Mouse (Mus musculus): ENCODE measurements around the gene St3gal4. TPM values are rescaled to one million over a fixed set of nuclear protein-coding genes. Genes with fewer than 3 reads are reported as not detected.

Gene St3gal4
- total and polyA plus RNA-seq, 3 experiments: 54.2 to 56.3 TPM; not detected in 1

- DNase-seq (ENCODE audit: low read depth, low spot score): no peak
- Histone ChIP-seq H3K9ac (ENCODE audit: control insufficient read depth, low read depth, low read length, poor library complexity, severe bottlenecking) (no peak overlapping the region), H3K27ac (ENCODE audit: control insufficient read depth, low read depth, low read length) (no peak overlapping the region), H3K4me3 (ENCODE audit: control insufficient read depth in 1 of 2, insufficient read depth in 1 of 2, low read depth in 2 of 2, low read length in 2 of 2) (no peak overlapping the region), H3K4me1 (ENCODE audit: control insufficient read depth in 1 of 2, insufficient read depth in 2 of 2, low read length in 2 of 2) (peaks cover 11 to 35% of the 10 kb centered on the region in 2 experiments), H3K36me3 (ENCODE audit: control insufficient read depth in 1 of 2, insufficient read depth in 2 of 2, low read length in 2 of 2) (peaks cover 1 to 34% of the 10 kb centered on the region in 2 experiments; a peak in 3 of 4 replicates), H3K79me2 (ENCODE audit: control insufficient read depth, insufficient read depth, low read length, poor library complexity) (peaks cover 10% of the 10 kb centered on the region), H3K9me3 (replicated peaks; ENCODE audit: insufficient read depth, low read length) (no peaks in the 10 kb centered on the region), H3K27me3 (ENCODE audit: control insufficient read depth in 1 of 2, insufficient read depth in 2 of 2, low read length in 2 of 2) (no peaks in the 10 kb centered on the region)
- TF ChIP-seq ZMIZ1 (IDR thresholded peaks at IDR 0.05; ENCODE audit: low read depth, low read length): no peak
- TF ChIP-seq USF1 (IDR thresholded peaks at IDR 0.05; ENCODE audit: low read depth, low read length): no peak
- no peak for TF ChIP-seq NELFE (IDR thresholded peaks at IDR 0.05; ENCODE audit: low read depth, low read length)
- no peak for TF ChIP-seq KAT2A (conservative IDR thresholded peaks at IDR 0.05; ENCODE audit: low read depth, low read length)
- no peak for TF ChIP-seq SMC3 (IDR thresholded peaks at IDR 0.05; ENCODE audit: low read depth, low read length)
- no peak for TF ChIP-seq BHLHE40 (IDR thresholded peaks at IDR 0.05; ENCODE audit: borderline replicate concordance, low read depth, low read length)
- no peak for TF ChIP-seq MAZ (IDR thresholded peaks at IDR 0.05; ENCODE audit: low read depth, low read length)
- no peak for TF ChIP-seq JUND (IDR thresholded peaks at IDR 0.05; ENCODE audit: low read depth, low read length)
- no peak for TF ChIP-seq ZNF384 (IDR thresholded peaks at IDR 0.05; ENCODE audit: low read depth, low read length)
- TF ChIP-seq RCOR1 (IDR thresholded peaks at IDR 0.05; ENCODE audit: low read depth, low read length): no peak
- no peak for TF ChIP-seq MXI1 (IDR thresholded peaks at IDR 0.05; ENCODE audit: low read depth, low read length)
- no peak for TF ChIP-seq CTCF (IDR thresholded peaks at IDR 0.05 in 2 of 3, conservative IDR thresholded peaks at IDR 0.05 in 1 of 3; ENCODE audit: control insufficient read depth in 1 of 3, insufficient read depth in 1 of 3, low read depth in 2 of 3, low read length in 3 of 3, poor library complexity in 1 of 3, severe bottlenecking in 1 of 3)
- no peak for TF ChIP-seq MAFK (IDR thresholded peaks at IDR 0.05; ENCODE audit: borderline replicate concordance, low read depth, low read length)
- no peak for TF ChIP-seq ZC3H11A (IDR thresholded peaks at IDR 0.05; ENCODE audit: low read depth, low read length)
- no peak for TF ChIP-seq CHD2 (IDR thresholded peaks at IDR 0.05; ENCODE audit: low read length)
- TF ChIP-seq POLR2AphosphoS2 (IDR thresholded peaks at IDR 0.05; ENCODE audit: low read length): no peak
- TF ChIP-seq UBTF (IDR thresholded peaks at IDR 0.05; ENCODE audit: borderline replicate concordance, insufficient read depth, low read depth, low read length): no peak
- no peak for TF ChIP-seq POLR2A (IDR thresholded peaks at IDR 0.05; ENCODE audit: control insufficient read depth in 1 of 2, insufficient read depth in 1 of 2, low read depth in 1 of 2, low read length in 2 of 2, poor library complexity in 1 of 2)
- TF ChIP-seq HCFC1 (IDR thresholded peaks at IDR 0.05; ENCODE audit: low read depth, low read length): no peak
- no peak for TF ChIP-seq CHD1 (IDR thresholded peaks at IDR 0.05; ENCODE audit: low read depth, low read length)
Measured at GRCm38 (mm10) chr9:35057631-35058030, 61.4 kb downstream of the St3gal4 start.

GRCm38 (mm10) chr9:35056611-35057010 lies 62.5 kb downstream of the St3gal4 start:
- H3K4me1 ChIP-seq (ENCODE audit: control insufficient read depth in 1 of 2, insufficient read depth in 2 of 2, low read length in 2 of 2): peaks cover 4 to 29% of the 10 kb centered on the region in 2 experiments
- H3K27me3 ChIP-seq (ENCODE audit: control insufficient read depth in 1 of 2, insufficient read depth in 2 of 2, low read length in 2 of 2): no peaks in the 10 kb centered on the region
- H3K79me2 ChIP-seq (ENCODE audit: control insufficient read depth, insufficient read depth, low read length, poor library complexity): peaks cover 10% of the 10 kb centered on the region
- peak; percentile 47 for DNase-seq (ENCODE audit: low read depth, low spot score)
- H3K27ac ChIP-seq (ENCODE audit: control insufficient read depth, low read depth, low read length): peak overlapping the region; percentile 16; the same call in 1 of the 2 replicates
- TF ChIP-seq CHD1 (IDR thresholded peaks at IDR 0.05; ENCODE audit: low read depth, low read length) (no peak), ZMIZ1 (IDR thresholded peaks at IDR 0.05; ENCODE audit: low read depth, low read length) (no peak), GABPA (IDR thresholded peaks at IDR 0.05; ENCODE audit: low read depth, low read length) (no peak), CTCF (IDR thresholded peaks at IDR 0.05 in 2 of 3, conservative IDR thresholded peaks at IDR 0.05 in 1 of 3; ENCODE audit: control insufficient read depth in 1 of 3, insufficient read depth in 1 of 3, low read depth in 2 of 3, low read length in 3 of 3, poor library complexity in 1 of 3, severe bottlenecking in 1 of 3) (no peak), GATA1 (IDR thresholded peaks at IDR 0.05; ENCODE audit: low read depth, low read length) (no peak), MYC (IDR thresholded peaks at IDR 0.05; ENCODE audit: low read depth, low read length) (no peak), KAT2A (conservative IDR thresholded peaks at IDR 0.05; ENCODE audit: low read depth, low read length) (no peak), ELF1 (IDR thresholded peaks at IDR 0.05; ENCODE audit: low read depth, low read length) (peak; percentile 28; the same call in 1 of the 2 replicates), EP300 (IDR thresholded peaks at IDR 0.05; ENCODE audit: low read depth in 1 of 2, low read length in 2 of 2) (peak in 1 of 2 experiments; percentile 16; a peak in 1 of 4 replicates), TBP (IDR thresholded peaks at IDR 0.05; ENCODE audit: low read depth, low read length) (no peak), TCF12 (IDR thresholded peaks at IDR 0.05; ENCODE audit: low read depth, low read length) (no peak), RAD21 (IDR thresholded peaks at IDR 0.05; ENCODE audit: low read depth, low read length) (no peak), RCOR1 (IDR thresholded peaks at IDR 0.05; ENCODE audit: low read depth, low read length) (no peak), SIN3A (IDR thresholded peaks at IDR 0.05; ENCODE audit: low read length) (no peak), MAFK (IDR thresholded peaks at IDR 0.05; ENCODE audit: borderline replicate concordance, low read depth, low read length) (no peak), MAZ (IDR thresholded peaks at IDR 0.05; ENCODE audit: low read depth, low read length) (no peak)
- H3K4me3 ChIP-seq (ENCODE audit: control insufficient read depth in 1 of 2, insufficient read depth in 1 of 2, low read depth in 2 of 2, low read length in 2 of 2): no peak overlapping the region
- H3K9ac ChIP-seq (ENCODE audit: control insufficient read depth, low read depth, low read length, poor library complexity, severe bottlenecking): no peak overlapping the region
- no peaks in the 10 kb centered on the region for H3K9me3 ChIP-seq (replicated peaks; ENCODE audit: insufficient read depth, low read length)
- H3K36me3 ChIP-seq (ENCODE audit: control insufficient read depth in 1 of 2, insufficient read depth in 2 of 2, low read length in 2 of 2): peaks cover 6 to 28% of the 10 kb centered on the region in 2 experiments

All from MEL (cell line).